Mouse (Mus musculus) midbrain, postnatal 0 days (tissue): ENCODE results near the gene Itgb6. TPM values are rescaled to one million over a fixed set of nuclear protein-coding genes. Genes with fewer than 3 reads are reported as not detected.

Experiments
- ATAC-seq: fragments of 200-750 bp; cut with Nextera tagmentation; 2 replicates; pipeline ENCODE4 v1.8.0; 2017; ENCODE audit warnings: moderate number of reproducible peaks, mild to moderate bottlenecking, moderate TSS enrichment, moderate library complexity; ENCODE audit not compliant: low FRiP score
- DNase-seq: peaks from one replicate; pipeline ENCODE4 v3.0.0-alpha.2; 2015; ENCODE audit warnings: low spot score
- H3K27ac ChIP-seq: fragments of 300-500 bp; sonication (generic); 2 replicates; pipeline ENCODE4 v1.5.1; 2014; ENCODE audit warnings: low read depth, mild to moderate bottlenecking, low read length, mixed read lengths
- H3K27me3 ChIP-seq: fragments of 300-500 bp; sonication (generic); 2 replicates; pipeline ENCODE4 v1.6.1; 2014; ENCODE audit warnings: low read length, control low read depth, mixed read lengths; ENCODE audit not compliant: insufficient read depth
- H3K36me3 ChIP-seq: fragments of 300-500 bp; sonication (generic); 2 replicates; pipeline ENCODE4 v1.6.1; 2014; ENCODE audit warnings: low read length, control low read depth, mixed read lengths; ENCODE audit not compliant: insufficient read depth
- H3K4me1 ChIP-seq: fragments of 300-500 bp; sonication (generic); 2 replicates; pipeline ENCODE4 v1.6.1; 2014; ENCODE audit warnings: mild to moderate bottlenecking, control low read depth, antibody characterized with exemption, low read length, mixed read lengths; ENCODE audit not compliant: insufficient read depth
- H3K4me2 ChIP-seq: fragments of 300-500 bp; sonication (generic); 2 replicates; pipeline ENCODE4 v1.6.1; 2014; ENCODE audit warnings: low read depth, mild to moderate bottlenecking, low read length, mixed read lengths; ENCODE audit not compliant: poor library complexity, severe bottlenecking
- H3K4me3 ChIP-seq: fragments of 300-500 bp; sonication (generic); 2 replicates; pipeline ENCODE4 v1.5.1; 2014; ENCODE audit warnings: low read depth, mild to moderate bottlenecking, low read length, moderate library complexity
- H3K9ac ChIP-seq: fragments of 300-500 bp; sonication (generic); replicated peaks from 2 replicates; pipeline ENCODE4 v1.6.1; 2014; ENCODE audit warnings: mild to moderate bottlenecking, low read length, moderate library complexity, mixed read lengths; ENCODE audit not compliant: poor library complexity, severe bottlenecking
- H3K9me3 ChIP-seq: fragments of 300-500 bp; sonication (generic); 2 replicates; pipeline ENCODE4 v1.6.1; 2016; ENCODE audit warnings: low read length, control low read depth
- CTCF ChIP-seq: IDR thresholded peaks from 2 replicates; pipeline ENCODE4 v1.5.1; 2016; ENCODE audit warnings: antibody characterized with exemption, mild to moderate bottlenecking
- WGBS: fragments of 180-500 bp; shearing (Covaris S2); extraction: QIAGEN DNeasy Blood & Tissue Kit; methylation state at CpG from one replicate; pipeline ENCODE4 v1.1.7; 2014; 5-methylcytosine and 5-hydroxymethylcytosine counted together
- polyA plus RNA-seq: library from polyadenylated mRNA; unstranded; fragments of >200 nt; fragmentation: Nextera tagmentation; extraction: Ambion mirVana; gene quantifications from 2 replicates; pipeline ENCODE4 v1.2.1, GENCODE M21; 2015
- total RNA-seq: library from RNA; depleted of rRNA; stranded (reverse); fragments of >200 nt; gene quantifications from 2 replicates; pipeline ENCODE4 v1.2.3, GENCODE M21; 2014; rRNA removed

Gene Itgb6
- total and polyA plus RNA-seq, 2 experiments from 2014 or later = 0.04 to 0.22 TPM

DNA sequence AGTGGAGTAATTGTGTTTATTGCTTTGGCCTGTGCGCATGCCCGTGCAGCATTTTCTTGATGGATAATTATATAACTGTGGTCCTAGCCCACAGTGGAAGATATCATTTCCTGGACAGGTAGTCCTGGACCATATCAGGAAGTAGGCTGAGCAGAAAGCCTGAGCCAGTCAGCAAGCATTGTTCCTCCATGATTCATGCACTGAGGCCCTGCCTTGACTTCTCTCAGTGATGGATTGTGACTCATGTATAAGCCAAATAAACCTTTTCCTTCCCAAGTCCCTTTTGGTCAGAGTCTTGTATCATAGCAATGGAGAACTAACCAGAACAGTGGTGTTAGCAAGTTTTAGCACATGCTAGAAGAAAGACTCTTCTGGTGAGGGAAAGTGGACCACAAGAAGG is 172.6 kb downstream of the Itgb6 start:
- no peak for TF ChIP-seq CTCF
- Histone ChIP-seq H3K4me2 (no peak overlapping the region), H3K4me1 (peaks cover 8% of the 10 kb centered on the region; the same call in 1 of the 2 replicates), H3K27ac (no peak overlapping the region), H3K36me3 (no peaks in the 10 kb centered on the region), H3K4me3 (no peak overlapping the region), H3K9me3 (no peaks in the 10 kb centered on the region), H3K27me3 (peaks cover 15% of the 10 kb centered on the region; the same call in 1 of the 2 replicates), H3K9ac (no peak overlapping the region)
- ATAC-seq (no peak), DNase-seq (no peak)
- 98% methylated on average over 2 of the region's 2 CpGs for WGBS

Other genes with a start within 250 kb of the Itgb6 start
- gene Pla2r1, start 169.3 kb downstream of the Itgb6 start, total RNA-seq = 0.16 and 0.66 TPM in 2 replicates
- 0.28 and 0.34 TPM in 2 replicates for gene Pla2r1, start 169.3 kb downstream of the Itgb6 start, polyA plus RNA-seq
- gene Rbms1, start 240.5 kb upstream of the Itgb6 start, total RNA-seq = 36.2 and 38.6 TPM in 2 replicates
- 40.4 and 40.8 TPM in 2 replicates for gene Rbms1, start 240.5 kb upstream of the Itgb6 start, polyA plus RNA-seq